Comparison of ENCODE assay signal across 8 mouse cellular contexts in genomic region chr5:36868266-36869090, GRCm38 (mm10). TPM values are rescaled to one million over a fixed set of nuclear protein-coding genes. Genes with fewer than 3 reads are reported as not detected.
DNase-seq lines count a peak whose midpoint lies in the region; ATAC-seq and TF ChIP-seq lines count a peak whose summit lies in the region.

Ppp2r2c (plus strand) TSS chr5:36868513.

- TF ChIP-seq EP300 in heart, postnatal 0 days (IDR thresholded peaks at IDR 0.05; ENCODE audit: low read depth), result no peak

- H3K9ac ChIP-seq in heart, postnatal 0 days (replicated peaks; ENCODE audit: low read depth, low read length), result no peak within 1 kb of the TSS
- peak within 1 kb of the TSS; percentile 74 for H3K9ac ChIP-seq in hindbrain, embryonic 12.5 days
- no peak within 1 kb of the TSS for H3K9ac ChIP-seq in limb, embryonic 15.5 days
- H3K9ac ChIP-seq in stomach, embryonic 14.5 days (replicated peaks; ENCODE audit: low read depth, low read length), result no peak within 1 kb of the TSS

- peaks cover 83% of the 10 kb centered on the region for H3K27me3 ChIP-seq in heart, postnatal 0 days (ENCODE audit: control insufficient read depth, insufficient read depth, low read length)
- H3K27me3 ChIP-seq in cerebellum, adult 2 months (ENCODE audit: control insufficient read depth, insufficient read depth, low read length), result no peaks in the 10 kb centered on the region
- peaks cover 95% of the 10 kb centered on the region for H3K27me3 ChIP-seq in hindbrain, embryonic 12.5 days
- peaks cover 98% of the 10 kb centered on the region for H3K27me3 ChIP-seq in limb, embryonic 15.5 days
- peaks cover 68% of the 10 kb centered on the region for H3K27me3 ChIP-seq in stomach, embryonic 14.5 days (ENCODE audit: control insufficient read depth, insufficient read depth, low read length)

- TF ChIP-seq CTCF in heart, postnatal 0 days (IDR thresholded peaks at IDR 0.05; ENCODE audit: low read depth), result no peak
- TF ChIP-seq CTCF in cerebellum, adult 2 months (IDR thresholded peaks at IDR 0.05; ENCODE audit: borderline replicate concordance, insufficient read depth, low read depth, low read length), result no peak

- no peak for ATAC-seq in heart, postnatal 0 days (ENCODE audit: insufficient read depth, low read depth)
- ATAC-seq in hindbrain, embryonic 12.5 days (ENCODE audit: low FRiP score), result peak; percentile 23; the same call in 1 of the 2 replicates
- no peak for ATAC-seq in limb, embryonic 15.5 days (ENCODE audit: insufficient number of reproducible peaks, low FRiP score, low TSS enrichment, low read depth)
- no peak for ATAC-seq in stomach, embryonic 14.5 days (ENCODE audit: insufficient number of reproducible peaks, insufficient read depth, low FRiP score, low read depth)

- peak; percentile 67; the same call in 1 of the 2 replicates for TF ChIP-seq POLR2A in cerebellum, adult 2 months (IDR thresholded peaks at IDR 0.05; ENCODE audit: borderline replicate concordance, insufficient read depth, low read length)

- H3K27ac ChIP-seq in heart, postnatal 0 days (ENCODE audit: low read depth), result no peak within 1 kb of the TSS
- H3K27ac ChIP-seq in cerebellum, adult 2 months (ENCODE audit: insufficient read depth, low read length), result peak within 1 kb of the TSS; percentile 98
- H3K27ac ChIP-seq in hindbrain, embryonic 12.5 days, result no peak within 1 kb of the TSS
- H3K27ac ChIP-seq in limb, embryonic 15.5 days, result no peak within 1 kb of the TSS
- no peak within 1 kb of the TSS for H3K27ac ChIP-seq in stomach, embryonic 14.5 days (ENCODE audit: low read length)

- H3K9me3 ChIP-seq in heart, postnatal 0 days (replicated peaks; ENCODE audit: control insufficient read depth, low read length), result no peaks in the 10 kb centered on the region
- no peaks in the 10 kb centered on the region for H3K9me3 ChIP-seq in hindbrain, embryonic 12.5 days (replicated peaks)
- H3K9me3 ChIP-seq in limb, embryonic 15.5 days, result no peaks in the 10 kb centered on the region
- no peaks in the 10 kb centered on the region; the same call in 1 of the 2 replicates for H3K9me3 ChIP-seq in stomach, embryonic 14.5 days (ENCODE audit: control insufficient read depth, low read depth, low read length)

- no peak for DNase-seq in heart, postnatal 0 days (ENCODE audit: low spot score)
- no peak for DNase-seq in heart, postnatal 4 days
- peak; percentile 83 to 87 for DNase-seq in cerebellum, adult 2 months
- no peak for DNase-seq in adrenal gland, postnatal 25 days
- no peak for DNase-seq in kidney, adult 8-10 months

- no peaks in the 10 kb centered on the region for H3K36me3 ChIP-seq in heart, postnatal 0 days (replicated peaks; ENCODE audit: control insufficient read depth, insufficient read depth, low read length)
- no peaks in the 10 kb centered on the region for H3K36me3 ChIP-seq in hindbrain, embryonic 12.5 days
- H3K36me3 ChIP-seq in limb, embryonic 15.5 days, result no peaks in the 10 kb centered on the region
- no peaks in the 10 kb centered on the region for H3K36me3 ChIP-seq in stomach, embryonic 14.5 days (ENCODE audit: control insufficient read depth, insufficient read depth, low read length)

- H3K4me1 ChIP-seq in heart, postnatal 0 days (ENCODE audit: control insufficient read depth, insufficient read depth), result no peaks in the 10 kb centered on the region
- H3K4me1 ChIP-seq in cerebellum, adult 2 months (ENCODE audit: control insufficient read depth, insufficient read depth, low read length), result peaks cover 23% of the 10 kb centered on the region
- peaks cover 16% of the 10 kb centered on the region for H3K4me1 ChIP-seq in hindbrain, embryonic 12.5 days
- H3K4me1 ChIP-seq in limb, embryonic 15.5 days, result peaks cover 22% of the 10 kb centered on the region
- H3K4me1 ChIP-seq in stomach, embryonic 14.5 days (ENCODE audit: control insufficient read depth, insufficient read depth, low read length), result peaks cover 7% of the 10 kb centered on the region; the same call in 1 of the 2 replicates

- peak within 1 kb of the TSS; percentile 38 for H3K4me3 ChIP-seq in heart, postnatal 0 days (ENCODE audit: low read depth, low read length)
- H3K4me3 ChIP-seq in cerebellum, adult 2 months (replicated peaks; ENCODE audit: insufficient read depth, low read depth, low read length), result peak within 1 kb of the TSS; percentile 97
- peak within 1 kb of the TSS; percentile 50 for H3K4me3 ChIP-seq in hindbrain, embryonic 12.5 days
- H3K4me3 ChIP-seq in limb, embryonic 15.5 days, result peak within 1 kb of the TSS; percentile 45
- H3K4me3 ChIP-seq in stomach, embryonic 14.5 days (ENCODE audit: low read depth, low read length), result peak within 1 kb of the TSS; percentile 33

- H3K4me2 ChIP-seq in heart, postnatal 0 days (ENCODE audit: low read depth, low read length), result peak within 1 kb of the TSS; percentile 66
- peak within 1 kb of the TSS; percentile 85 for H3K4me2 ChIP-seq in hindbrain, embryonic 12.5 days (replicated peaks)
- peak within 1 kb of the TSS; percentile 84 for H3K4me2 ChIP-seq in limb, embryonic 15.5 days
- H3K4me2 ChIP-seq in stomach, embryonic 14.5 days (replicated peaks; ENCODE audit: low read depth, low read length), result peak within 1 kb of the TSS; percentile 67

- WGBS in heart, postnatal 0 days, result 1% methylated on average over 90 of the region's 108 CpGs
- WGBS in cerebellum, adult 2 months, result under 1% methylated on average over 107 of the region's 108 CpGs
- under 1% methylated on average over 50 of the region's 108 CpGs for WGBS in hindbrain, embryonic 12.5 days
- WGBS in limb, embryonic 15.5 days, result under 1% methylated on average over 85 of the region's 108 CpGs
- under 1% methylated on average over 77 of the region's 108 CpGs for WGBS in stomach, embryonic 14.5 days

RNA-seq across cellular contexts. Expression of gene Ppp2r2c, which starts in this region (rescaled TPM):
- 0.12 TPM in 1 of 2 replicates, not detected in the other for total RNA-seq in heart, postnatal 0 days (2014; rRNA removed; ENCODE audit: low replicate concordance)
- polyA plus RNA-seq in heart, postnatal 0 days (2015; fragmentation: Nextera tagmentation; extraction: Ambion mirVana), result 0.04 TPM in 1 of 2 replicates, not detected in the other
- total RNA-seq in heart, postnatal 4 days (2021), result under 1 TPM; 0.19 to 0.25 TPM
- 259 and 273 TPM in 2 replicates for polyA plus RNA-seq in cerebellum, adult 2 months (2012; rRNA removed)
- 7.6 and 8.0 TPM in 2 replicates for polyA plus RNA-seq in hindbrain, embryonic 12.5 days (2016; fragmentation: Nextera tagmentation; extraction: Ambion mirVana)
- 0.74 and 0.83 TPM in 2 replicates for polyA plus RNA-seq in limb, embryonic 15.5 days (2015; fragmentation: Nextera tagmentation; extraction: Ambion mirVana)
- 0.88 and 1.0 TPM in 2 replicates for polyA plus RNA-seq in stomach, embryonic 14.5 days (2014; fragmentation: Nextera tagmentation; extraction: Ambion mirVana)
- total RNA-seq in adrenal gland, postnatal 25 days (2021), result 4.7 and 7.5 TPM in 2 replicates

Comparison
In these comparisons a context has a peak if more than half of its experiments do, and no peak if none do; other contexts are left out.
1. RNA of gene Ppp2r2c (polyA plus RNA-seq): 259 to 273 TPM in cerebellum, adult 2 months; 7.6 to 8.0 TPM in hindbrain, embryonic 12.5 days, 0.88 to 1.0 TPM in stomach, embryonic 14.5 days, 0.74 to 0.83 TPM in limb, embryonic 15.5 days and 0.04 TPM in heart, postnatal 0 days; every median in the first group is over 10 times any median in the second.
2. DNase-seq: peak in cerebellum, adult 2 months (2 of 2); none in heart, postnatal 0 days (single experiment), heart, postnatal 4 days (single experiment), adrenal gland, postnatal 25 days (single experiment) and kidney, adult 8-10 months (0 of 2).
3. H3K4me3 ChIP-seq: peak in every context shown above with its lines; median percentile 97 in cerebellum, adult 2 months; 50 in hindbrain, embryonic 12.5 days; 45 in limb, embryonic 15.5 days; 38 in heart, postnatal 0 days; 33 in stomach, embryonic 14.5 days.
4. Peak in every context shown above with its lines, with median percentiles within 50 percentile points of each other: H3K4me2 ChIP-seq.